Mouse (Mus musculus): ENCODE data around the gene Nlrp4a. TPM values are rescaled to one million over a fixed set of nuclear protein-coding genes. Genes with fewer than 3 reads are reported as not detected.
"Not testable (repeated sequence)": the region's sequence is repeated elsewhere in the genome, so short reads cannot be mapped to it uniquely, and the experiment has no call there.

Nlrp4a gene
- polyA plus RNA-seq (2012; rRNA removed) (not detected in 2 replicates), polyA plus RNA-seq (2014; fragmentation: Nextera tagmentation; extraction: Ambion mirVana) (not detected in 2 replicates)

- H3K36me3 ChIP-seq (ENCODE audit: control insufficient read depth, insufficient read depth, low read length) = no peaks in the 10 kb centered on the region
- no peak within 1 kb of the TSS for H3K27ac ChIP-seq (replicated peaks; ENCODE audit: low read depth, low read length)
- DNase-seq (ENCODE audit: low spot score) (no peak), ATAC-seq (ENCODE audit: low FRiP score, low read depth) (no peak)
- no peak for TF ChIP-seq POLR2A (IDR thresholded peaks at IDR 0.05; ENCODE audit: borderline replicate concordance, extremely low read depth, insufficient read depth, insufficient read length)
- no peak within 1 kb of the TSS for H3K9ac ChIP-seq (ENCODE audit: low read depth, low read length, severe bottlenecking)
- H3K4me3 ChIP-seq (replicated peaks; ENCODE audit: low read length) = no peak within 1 kb of the TSS
- H3K9me3 ChIP-seq (ENCODE audit: control insufficient read depth, low read length) = no peaks in the 10 kb centered on the region
- WGBS = 84% methylated on average over 5 of the region's 5 CpGs
- H3K4me1 ChIP-seq (ENCODE audit: control insufficient read depth, insufficient read depth, low read length) = no peaks in the 10 kb centered on the region
- no peaks in the 10 kb centered on the region for H3K27me3 ChIP-seq (ENCODE audit: control insufficient read depth, insufficient read depth, low read length)
- H3K4me2 ChIP-seq (replicated peaks; ENCODE audit: low read depth, low read length, severe bottlenecking) = no peak within 1 kb of the TSS
Measured at GRCm38 (mm10) chr7:26434813-26435212, at the start of gene Nlrp4a. TSS of gene Nlrp4a (plus strand) at chr7:26435113.

- not testable (repeated sequence) for H3K4me2 ChIP-seq (replicated peaks; ENCODE audit: low read depth, low read length, severe bottlenecking); DNase-seq (ENCODE audit: low spot score); H3K9ac ChIP-seq (ENCODE audit: low read depth, low read length, severe bottlenecking); H3K36me3 ChIP-seq (ENCODE audit: control insufficient read depth, insufficient read depth, low read length); H3K27ac ChIP-seq (replicated peaks; ENCODE audit: low read depth, low read length); H3K4me1 ChIP-seq (ENCODE audit: control insufficient read depth, insufficient read depth, low read length); ATAC-seq (ENCODE audit: low FRiP score, low read depth); H3K9me3 ChIP-seq (ENCODE audit: control insufficient read depth, low read length); H3K4me3 ChIP-seq (replicated peaks; ENCODE audit: low read length); H3K27me3 ChIP-seq (ENCODE audit: control insufficient read depth, insufficient read depth, low read length)
- 85% methylated on average over 5 of the region's 5 CpGs for WGBS
Measured at GRCm38 (mm10) chr7:26386691-26387090, 48.2 kb upstream of the Nlrp4a start.

- not testable (repeated sequence) for H3K4me2 ChIP-seq (replicated peaks; ENCODE audit: low read depth, low read length, severe bottlenecking); DNase-seq (ENCODE audit: low spot score); H3K9ac ChIP-seq (ENCODE audit: low read depth, low read length, severe bottlenecking); H3K4me1 ChIP-seq (ENCODE audit: control insufficient read depth, insufficient read depth, low read length); ATAC-seq (ENCODE audit: low FRiP score, low read depth); H3K27me3 ChIP-seq (ENCODE audit: control insufficient read depth, insufficient read depth, low read length); H3K9me3 ChIP-seq (ENCODE audit: control insufficient read depth, low read length); H3K4me3 ChIP-seq (replicated peaks; ENCODE audit: low read length); H3K36me3 ChIP-seq (ENCODE audit: control insufficient read depth, insufficient read depth, low read length); H3K27ac ChIP-seq (replicated peaks; ENCODE audit: low read depth, low read length)
- 82% methylated on average over 2 of the region's 2 CpGs for WGBS
Measured at GRCm38 (mm10) chr7:26391137-26391536, 43.8 kb upstream of the Nlrp4a start.

- not testable (repeated sequence) for H3K27me3 ChIP-seq (ENCODE audit: control insufficient read depth, insufficient read depth, low read length); H3K9ac ChIP-seq (ENCODE audit: low read depth, low read length, severe bottlenecking); H3K27ac ChIP-seq (replicated peaks; ENCODE audit: low read depth, low read length); H3K4me3 ChIP-seq (replicated peaks; ENCODE audit: low read length); H3K36me3 ChIP-seq (ENCODE audit: control insufficient read depth, insufficient read depth, low read length); H3K4me1 ChIP-seq (ENCODE audit: control insufficient read depth, insufficient read depth, low read length); H3K9me3 ChIP-seq (ENCODE audit: control insufficient read depth, low read length); H3K4me2 ChIP-seq (replicated peaks; ENCODE audit: low read depth, low read length, severe bottlenecking); ATAC-seq (ENCODE audit: low FRiP score, low read depth); DNase-seq (ENCODE audit: low spot score)
- 86% methylated on average over 6 of the region's 6 CpGs for WGBS
Measured at GRCm38 (mm10) chr7:26391811-26392210, 43.1 kb upstream of the Nlrp4a start.

GRCm38 (mm10) chr7:26403600-26403999 lies 31.3 kb upstream of the Nlrp4a start, which contains the start of gene Nlrp9c:
TSS of gene Nlrp9c (minus strand) at chr7:26403700.
- not testable (repeated sequence) for H3K4me3 ChIP-seq (replicated peaks; ENCODE audit: low read length); H3K4me2 ChIP-seq (replicated peaks; ENCODE audit: low read depth, low read length, severe bottlenecking); H3K27me3 ChIP-seq (ENCODE audit: control insufficient read depth, insufficient read depth, low read length); ATAC-seq (ENCODE audit: low FRiP score, low read depth); H3K9me3 ChIP-seq (ENCODE audit: control insufficient read depth, low read length); H3K27ac ChIP-seq (replicated peaks; ENCODE audit: low read depth, low read length); DNase-seq (ENCODE audit: low spot score); H3K9ac ChIP-seq (ENCODE audit: low read depth, low read length, severe bottlenecking); H3K4me1 ChIP-seq (ENCODE audit: control insufficient read depth, insufficient read depth, low read length); H3K36me3 ChIP-seq (ENCODE audit: control insufficient read depth, insufficient read depth, low read length)
- 75% methylated on average over 2 of the region's 2 CpGs for WGBS

- no peak overlapping the region for H3K9ac ChIP-seq (ENCODE audit: low read depth, low read length, severe bottlenecking)
- no peak for TF ChIP-seq POLR2A (IDR thresholded peaks at IDR 0.05; ENCODE audit: borderline replicate concordance, extremely low read depth, insufficient read depth, insufficient read length)
- no peak overlapping the region for H3K4me3 ChIP-seq (replicated peaks; ENCODE audit: low read length)
- H3K4me1 ChIP-seq (ENCODE audit: control insufficient read depth, insufficient read depth, low read length) = no peaks in the 10 kb centered on the region
- no peak overlapping the region for H3K27ac ChIP-seq (replicated peaks; ENCODE audit: low read depth, low read length)
- H3K9me3 ChIP-seq (ENCODE audit: control insufficient read depth, low read length) = peaks cover 7% of the 10 kb centered on the region
- no peaks in the 10 kb centered on the region for H3K36me3 ChIP-seq (ENCODE audit: control insufficient read depth, insufficient read depth, low read length)
- no peaks in the 10 kb centered on the region for H3K27me3 ChIP-seq (ENCODE audit: control insufficient read depth, insufficient read depth, low read length)
- no peak overlapping the region for H3K4me2 ChIP-seq (replicated peaks; ENCODE audit: low read depth, low read length, severe bottlenecking)
- no peak for ATAC-seq (ENCODE audit: low FRiP score, low read depth)
- no peak for DNase-seq (ENCODE audit: low spot score)
Measured at GRCm38 (mm10) chr7:26476690-26477089, 41.8 kb downstream of the Nlrp4a start.

GRCm38 (mm10) chr7:26489514-26489913 lies 54.6 kb downstream of the Nlrp4a start:
- H3K9ac ChIP-seq (ENCODE audit: low read depth, low read length, severe bottlenecking); H3K9me3 ChIP-seq (ENCODE audit: control insufficient read depth, low read length); H3K4me2 ChIP-seq (replicated peaks; ENCODE audit: low read depth, low read length, severe bottlenecking); H3K4me1 ChIP-seq (ENCODE audit: control insufficient read depth, insufficient read depth, low read length); DNase-seq (ENCODE audit: low spot score); H3K27ac ChIP-seq (replicated peaks; ENCODE audit: low read depth, low read length); ATAC-seq (ENCODE audit: low FRiP score, low read depth); H3K4me3 ChIP-seq (replicated peaks; ENCODE audit: low read length); H3K27me3 ChIP-seq (ENCODE audit: control insufficient read depth, insufficient read depth, low read length); H3K36me3 ChIP-seq (ENCODE audit: control insufficient read depth, insufficient read depth, low read length): not testable (repeated sequence)
- WGBS = 77% methylated on average over 18 of the region's 18 CpGs

Measured in limb, embryonic 14.5 days (tissue).